Mouse (Mus musculus): ENCODE results near the gene Tmbim4. TPM values are rescaled to one million over a fixed set of nuclear protein-coding genes. Genes with fewer than 3 reads are reported as not detected.
A peak's percentile ranks its signal among the peaks of the same experiment; 100 is the strongest.

Tmbim4 gene
- 10 to 100 TPM; 60.8 to 70.3 TPM for total RNA-seq (2021)

- intact Hi-C loops (cut with DNase I) = loop anchor here (5.0 kb wide), 2 partner anchors 399 to 554 kb away; no protein-coding TSS in a partner anchor
- no peak for DNase-seq (ENCODE audit: low spot score in 2 of 2)
Observed at GRCm38 (mm10) chr10:120201131-120201921, at the start of gene Tmbim4. Gene Tmbim4 (plus strand): TSS chr10:120201590.

GRCm38 (mm10) chr10:120151672-120152071 lies 49.7 kb upstream of the Tmbim4 start:
- intact Hi-C loops (cut with DNase I) = no loop called here
- no peak for DNase-seq (ENCODE audit: low spot score in 2 of 2)

DNA sequence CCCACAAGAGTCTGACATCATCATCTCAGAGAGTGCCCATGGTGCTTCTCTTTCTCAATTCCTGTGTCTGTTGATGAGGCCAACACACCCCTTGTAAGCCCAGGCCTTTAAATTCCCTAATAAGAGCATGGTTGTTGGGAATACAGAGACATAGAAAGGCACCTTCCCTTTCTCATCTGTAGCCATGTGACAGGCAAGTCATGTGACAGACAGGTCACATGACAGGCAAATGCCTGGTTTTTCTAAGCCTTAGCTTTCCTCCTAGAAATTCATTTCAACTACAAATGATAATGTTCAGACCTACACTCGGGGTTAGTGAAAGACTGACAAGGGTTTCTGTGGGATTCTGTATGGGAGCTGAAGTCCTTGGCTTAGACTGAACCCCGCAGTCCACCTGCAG lies 47.5 kb upstream of the Tmbim4 start:
- DNase-seq (ENCODE audit: low spot score in 2 of 2) = no peak
- intact Hi-C loops (cut with DNase I) = no loop called here

DNA sequence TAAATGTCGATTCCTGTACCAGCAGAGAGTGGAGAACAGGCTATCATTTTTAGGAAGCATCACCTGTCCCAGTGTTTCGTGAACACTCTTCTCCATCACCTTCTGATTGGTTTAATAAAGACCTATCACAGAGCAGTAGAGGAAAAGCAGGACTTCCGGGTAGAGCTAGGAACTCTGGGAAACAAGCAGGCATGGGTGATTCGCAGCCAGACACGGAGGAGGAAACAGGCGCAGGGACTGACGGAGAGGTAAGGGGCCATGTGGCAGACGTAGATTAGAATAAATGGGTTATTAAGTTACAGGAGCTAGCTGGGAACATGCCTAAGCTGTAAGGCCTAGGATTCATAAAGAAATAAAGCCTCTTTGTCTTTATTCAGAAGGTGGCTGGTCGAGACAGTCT lies 40.9 kb upstream of the Tmbim4 start:
- intact Hi-C loops (cut with DNase I) = no loop called here
- no peak for DNase-seq (ENCODE audit: low spot score in 2 of 2)

- DNase-seq (ENCODE audit: low spot score in 2 of 2) = no peak
- intact Hi-C loops (cut with DNase I) = no loop called here
Observed at GRCm38 (mm10) chr10:120162840-120163239, 38.5 kb upstream of the Tmbim4 start.

DNA sequence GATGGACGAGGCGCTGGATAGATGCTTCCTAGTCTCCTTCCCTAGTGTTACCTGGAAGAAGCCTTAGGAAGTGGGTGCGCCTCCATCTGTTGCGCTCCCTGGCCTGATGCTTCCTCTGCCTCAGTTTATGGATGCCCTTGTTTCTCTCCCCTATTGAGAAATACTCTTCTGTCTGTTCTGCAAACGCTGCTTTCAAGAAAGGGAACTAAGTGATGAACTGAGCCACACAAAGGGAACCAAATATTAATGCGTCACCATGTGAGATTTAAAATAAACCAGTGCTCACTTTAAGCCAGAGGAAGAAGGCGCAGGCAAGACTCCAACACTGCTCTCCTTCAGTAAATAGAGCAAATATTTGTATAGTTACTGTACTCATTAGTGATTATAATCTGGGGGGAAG lies 37.9 kb upstream of the Tmbim4 start:
- no peak for DNase-seq (ENCODE audit: low spot score in 2 of 2)
- intact Hi-C loops (cut with DNase I) = no loop called here

- DNase-seq (ENCODE audit: low spot score in 2 of 2) = peak in 1 of 2 experiments; percentile 34
- intact Hi-C loops (cut with DNase I) = no loop called here
Observed at GRCm38 (mm10) chr10:120164931-120165792, 36.2 kb upstream of the Tmbim4 start.

GRCm38 (mm10) chr10:120165793-120166503 lies 35.4 kb upstream of the Tmbim4 start:
- DNase-seq (ENCODE audit: low spot score in 2 of 2) = no peak
- intact Hi-C loops (cut with DNase I) = no loop called here

DNA sequence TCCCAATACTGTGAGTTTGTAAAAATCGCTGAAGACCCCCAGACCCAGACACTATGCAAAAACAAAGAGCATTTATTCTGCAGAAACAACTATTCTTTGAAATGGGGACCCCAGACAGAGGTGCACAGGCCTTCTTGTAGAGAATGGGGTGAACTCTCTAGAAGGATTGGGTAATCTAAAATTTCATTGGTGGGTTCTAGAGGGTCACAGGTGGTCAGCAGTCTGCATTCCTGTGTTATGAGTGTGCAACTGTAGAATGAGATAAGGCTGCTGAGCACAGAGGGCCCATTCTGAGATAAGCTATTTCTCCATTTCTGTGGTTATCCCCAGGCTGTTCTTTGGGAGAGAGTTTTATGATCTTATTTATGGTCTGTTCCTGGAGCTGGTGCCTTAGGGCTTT lies 33.3 kb upstream of the Tmbim4 start:
- no peak for DNase-seq (ENCODE audit: low spot score in 2 of 2)
- intact Hi-C loops (cut with DNase I) = no loop called here

DNA sequence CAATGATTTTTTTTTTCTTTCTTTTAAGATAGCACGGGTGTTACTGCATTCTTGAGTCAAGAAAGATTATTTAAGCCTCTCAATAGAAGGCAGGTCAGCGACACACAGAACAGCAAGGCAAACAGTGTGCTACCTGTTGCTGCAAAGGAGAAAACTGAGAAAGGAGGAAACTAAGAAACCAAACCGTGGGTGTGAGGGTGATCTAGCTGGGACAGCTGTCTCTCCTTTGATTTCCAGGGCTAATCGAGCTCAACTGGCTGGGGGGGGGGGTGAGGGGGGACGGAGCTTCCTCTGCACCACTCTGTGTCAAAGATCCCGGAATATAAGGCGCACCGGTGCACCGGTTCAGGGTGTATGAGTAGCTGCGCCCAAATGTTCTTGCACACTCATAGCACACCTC lies 32.3 kb upstream of the Tmbim4 start:
- intact Hi-C loops (cut with DNase I) = no loop called here
- no peak for DNase-seq (ENCODE audit: low spot score in 2 of 2)

DNA sequence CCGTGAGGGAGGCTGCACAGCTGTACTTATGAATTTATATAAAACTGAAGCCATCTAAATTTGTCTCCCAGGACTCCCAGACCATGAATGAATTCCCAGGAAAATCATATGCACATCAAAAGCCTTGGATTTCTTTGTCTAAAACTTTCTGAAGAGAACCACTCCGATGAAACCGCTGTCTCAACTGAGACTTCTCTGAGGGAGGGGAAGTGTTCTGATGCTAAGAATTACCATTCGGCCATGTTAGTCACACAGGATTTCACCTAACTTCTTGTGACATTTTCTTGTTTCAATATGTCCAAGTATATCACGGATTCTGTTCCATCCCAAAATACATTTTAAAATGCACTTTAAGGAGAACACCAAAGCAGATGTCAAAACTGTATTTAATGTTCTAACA lies 31.5 kb upstream of the Tmbim4 start:
- DNase-seq (ENCODE audit: low spot score in 2 of 2) = no peak
- intact Hi-C loops (cut with DNase I) = no loop called here

DNA sequence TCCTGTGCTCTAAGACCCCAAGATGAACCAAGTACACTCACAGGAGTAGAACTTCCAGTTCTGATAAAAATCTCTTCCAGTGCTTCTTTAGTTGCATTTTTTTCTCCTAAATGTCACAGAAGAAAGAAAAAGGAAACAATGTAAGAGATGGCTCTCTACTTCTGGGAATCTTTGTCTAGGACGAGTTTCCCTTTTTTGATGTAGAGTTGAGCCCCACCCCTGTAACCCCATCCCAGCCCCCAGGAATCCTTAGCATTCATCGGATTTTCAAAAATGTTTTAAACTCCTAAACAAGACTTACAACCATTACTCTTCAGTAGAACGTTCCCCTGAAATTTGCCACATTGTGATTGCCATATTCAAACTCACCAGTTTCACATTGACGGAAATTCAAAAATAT lies 31.1 kb upstream of the Tmbim4 start:
- intact Hi-C loops (cut with DNase I) = no loop called here
- no peak for DNase-seq (ENCODE audit: low spot score in 2 of 2)

DNA sequence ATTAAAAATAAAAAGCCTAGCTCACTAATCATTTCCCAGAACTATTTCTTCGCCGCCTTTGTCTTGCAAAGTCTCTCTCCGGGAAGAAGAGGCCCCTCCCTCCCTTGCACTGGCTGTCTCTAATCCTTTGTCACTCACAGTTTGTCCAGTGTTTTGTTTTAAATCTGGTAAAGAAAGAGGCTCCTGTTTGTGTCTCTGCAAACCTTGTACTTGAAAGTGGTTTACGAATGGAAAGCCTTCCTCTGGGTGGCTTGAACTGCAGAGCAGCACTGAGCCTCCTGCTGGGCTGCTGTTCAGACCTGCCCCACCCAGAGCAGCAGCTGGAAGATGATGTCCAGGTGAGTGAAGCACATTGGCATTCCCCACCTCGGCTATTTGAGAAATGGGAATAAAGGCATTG lies 30.1 kb upstream of the Tmbim4 start:
- DNase-seq (ENCODE audit: low spot score in 2 of 2) = no peak
- intact Hi-C loops (cut with DNase I) = no loop called here

- intact Hi-C loops (cut with DNase I) = no loop called here
- no peak for DNase-seq (ENCODE audit: low spot score in 2 of 2)
Observed at GRCm38 (mm10) chr10:120174192-120174705, 27.1 kb upstream of the Tmbim4 start.

- DNase-seq (ENCODE audit: low spot score in 2 of 2) = peak in 1 of 2 experiments; percentile 13
- intact Hi-C loops (cut with DNase I) = no loop called here
Observed at GRCm38 (mm10) chr10:120182887-120183286, 18.5 kb upstream of the Tmbim4 start.

GRCm38 (mm10) chr10:120183342-120183741 lies 18.0 kb upstream of the Tmbim4 start:
- intact Hi-C loops (cut with DNase I) = no loop called here
- DNase-seq (ENCODE audit: low spot score in 2 of 2) = no peak

GRCm38 (mm10) chr10:120188513-120188912 lies 12.9 kb upstream of the Tmbim4 start:
- no peak for DNase-seq (ENCODE audit: low spot score in 2 of 2)
- intact Hi-C loops (cut with DNase I) = no loop called here

GRCm38 (mm10) chr10:120189276-120189675 lies 12.1 kb upstream of the Tmbim4 start:
- DNase-seq (ENCODE audit: low spot score in 2 of 2) = no peak
- intact Hi-C loops (cut with DNase I) = no loop called here

GRCm38 (mm10) chr10:120189782-120190181 lies 11.6 kb upstream of the Tmbim4 start:
- DNase-seq (ENCODE audit: low spot score in 2 of 2) = no peak
- intact Hi-C loops (cut with DNase I) = no loop called here

DNA sequence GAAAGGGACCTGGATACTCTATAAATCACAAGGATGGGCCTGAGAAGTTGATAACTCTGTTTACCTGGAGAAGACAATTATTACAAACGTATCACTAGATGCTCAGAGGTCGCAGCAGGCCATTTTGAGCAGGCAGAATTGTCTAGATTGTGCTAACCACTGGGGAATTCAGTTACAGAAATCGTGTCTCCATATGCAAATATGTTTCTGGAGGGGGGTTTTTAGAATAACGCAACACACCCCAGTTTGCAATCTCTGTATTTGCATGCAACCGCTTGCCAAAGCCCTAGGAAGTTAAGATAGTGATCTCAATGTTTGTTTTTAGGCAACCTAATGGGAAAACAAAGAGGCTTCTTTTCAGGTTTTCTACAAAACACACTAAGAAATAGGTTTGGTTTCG lies 10.2 kb upstream of the Tmbim4 start:
- intact Hi-C loops (cut with DNase I) = no loop called here
- no peak for DNase-seq (ENCODE audit: low spot score in 2 of 2)
